Mouse (Mus musculus) thymus, adult 2 months (tissue): ENCODE measurements around the gene Pde6d. TPM values are rescaled to one million over a fixed set of nuclear protein-coding genes. Genes with fewer than 3 reads are reported as not detected.
A peak's percentile ranks its signal among the peaks of the same experiment; 100 is the strongest.

Source experiments
- DNase-seq: peaks from one replicate; pipeline ENCODE4 v3.0.0; 2021
- H3K27ac ChIP-seq: fragments of 200-500 bp; 2 replicates; pipeline ENCODE4 v1.5.1; 2012; ENCODE audit warnings: low read length, control low read depth; ENCODE audit not compliant: control insufficient read depth, insufficient read depth
- H3K27me3 ChIP-seq: fragments of 200-500 bp; 2 replicates; pipeline ENCODE4 v1.6.1; 2012; ENCODE audit warnings: mild to moderate bottlenecking, low read length, moderate library complexity, mixed read lengths; ENCODE audit not compliant: control insufficient read depth, insufficient read depth
- H3K36me3 ChIP-seq: fragments of 200-500 bp; 2 replicates; pipeline ENCODE4 v1.6.1; 2012; ENCODE audit warnings: mild to moderate bottlenecking, low read length, moderate library complexity; ENCODE audit not compliant: control insufficient read depth, insufficient read depth
- H3K4me1 ChIP-seq: fragments of 200-500 bp; replicated peaks from 2 replicates; pipeline ENCODE4 v1.6.1; 2012; ENCODE audit warnings: low read length; ENCODE audit not compliant: control insufficient read depth, insufficient read depth
- H3K4me3 ChIP-seq: fragments of 200-500 bp; 2 replicates; pipeline ENCODE4 v1.5.1; 2012; ENCODE audit warnings: mild to moderate bottlenecking, low read length, control low read depth, moderate library complexity; ENCODE audit not compliant: control insufficient read depth, insufficient read depth
- CTCF ChIP-seq: fragments of 200-500 bp; IDR thresholded peaks from 2 replicates; pipeline ENCODE4 v1.5.1; 2012; ENCODE audit warnings: mild to moderate bottlenecking, control low read depth, low read length, moderate library complexity, borderline replicate concordance; ENCODE audit not compliant: control insufficient read depth, poor library complexity, insufficient read depth; ENCODE audit errors: extremely low read depth
- POLR2A ChIP-seq: fragments of 200-500 bp; IDR thresholded peaks from 2 replicates; pipeline ENCODE4 v1.6.1; 2012; ENCODE audit warnings: mild to moderate bottlenecking, low read length, control low read depth, moderate library complexity; ENCODE audit not compliant: control insufficient read depth, poor library complexity, insufficient read depth; ENCODE audit errors: extremely low read depth
- WGBS: fragments of 180-500 bp; shearing (Covaris S2); methylation state at CpG from one replicate; pipeline ENCODE4 v1.1.7; 2018; 5-methylcytosine and 5-hydroxymethylcytosine counted together
- polyA plus RNA-seq: library from polyadenylated mRNA; depleted of rRNA; stranded (reverse); fragments of >200 nt; gene quantifications from 2 replicates; pipeline ENCODE4 v1.2.3, GENCODE M21; 2012

Pde6d gene
- polyA plus RNA-seq, 1 experiment: 23.4 TPM

DNA sequence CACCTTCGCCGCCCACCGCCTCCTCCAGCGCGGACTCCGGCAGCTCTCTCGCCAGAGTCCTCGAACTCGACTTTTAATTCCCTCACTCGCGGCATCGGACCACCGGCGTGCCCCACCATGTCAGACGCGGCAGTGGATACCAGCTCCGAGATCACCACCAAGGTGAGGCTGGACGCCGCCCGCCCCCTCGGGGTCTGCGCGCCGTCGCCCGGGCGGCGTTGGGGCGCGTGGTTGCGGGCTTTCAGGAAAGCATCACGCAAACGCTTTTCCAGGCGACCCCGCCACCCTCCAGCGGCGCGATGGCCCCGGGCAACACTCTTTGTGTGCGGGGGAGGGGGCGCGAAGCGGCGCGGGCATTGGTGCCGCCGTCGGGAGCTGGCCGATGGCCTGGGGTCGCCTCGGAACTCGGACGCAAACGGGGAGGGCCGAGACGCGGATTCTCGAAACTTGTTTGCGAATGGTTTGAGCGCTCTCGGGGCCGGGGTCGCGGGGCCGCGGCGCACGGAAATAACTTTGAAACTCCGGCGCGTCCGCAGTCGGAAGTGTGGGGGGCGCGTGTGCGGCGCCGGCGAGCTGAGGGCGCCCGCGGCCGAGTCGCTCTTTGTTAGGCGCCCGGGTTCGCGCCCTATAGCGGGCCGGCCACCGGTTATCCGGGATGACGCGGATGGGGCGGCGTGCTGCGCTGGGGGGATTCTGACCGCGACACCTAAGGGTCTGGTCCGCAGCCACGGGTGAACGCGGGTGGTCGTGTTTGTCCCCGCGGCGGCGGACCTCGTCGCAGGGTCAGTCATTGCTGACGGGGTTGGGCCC lies 55.4 kb downstream of the Pde6d start:
- Histone ChIP-seq H3K27ac (peak overlapping the region; percentile 57), H3K36me3 (peaks cover 18% of the 10 kb centered on the region), H3K27me3 (no peaks in the 10 kb centered on the region), H3K4me3 (peak overlapping the region; percentile 67), H3K4me1 (peaks cover 29% of the 10 kb centered on the region)
- peak; percentile 61 for DNase-seq
- TF ChIP-seq POLR2A (peak; percentile 72; the same call in 1 of the 2 replicates), CTCF (peak; percentile 4; the same call in 1 of the 2 replicates)
- under 1% methylated on average over 111 of the region's 111 CpGs for WGBS

DNA sequence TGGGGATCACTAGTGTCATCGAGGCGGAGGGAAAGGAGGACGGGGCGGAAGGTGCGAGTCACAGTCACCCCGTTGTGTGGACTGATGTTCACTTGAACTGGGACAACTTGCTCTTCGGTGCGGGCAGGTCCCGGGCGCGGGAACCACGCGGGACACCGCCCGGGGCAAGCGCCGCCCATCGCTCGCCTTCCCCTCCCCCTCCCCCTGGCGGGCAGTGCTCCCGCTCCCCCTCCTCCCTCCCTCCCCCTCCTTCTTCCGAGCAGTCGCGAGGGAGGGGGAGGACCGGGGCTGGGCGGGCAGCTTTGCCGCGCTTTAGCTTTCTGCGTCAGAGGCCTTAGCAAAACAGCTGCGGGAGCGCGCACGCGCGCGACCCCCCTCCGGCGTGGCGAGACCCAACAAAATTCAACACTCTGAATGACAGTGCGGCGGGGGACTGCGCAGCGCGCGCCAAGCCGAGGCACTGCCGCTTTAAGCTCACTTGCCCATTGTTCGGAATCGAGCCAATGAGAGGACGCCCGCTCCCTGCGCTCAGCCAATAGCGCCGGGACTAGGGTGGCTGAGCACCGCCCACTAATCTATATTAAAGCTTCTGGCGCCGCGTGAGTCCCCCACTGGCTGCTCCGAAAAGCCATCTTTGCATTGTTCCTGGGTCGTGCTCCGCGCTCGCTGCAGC lies 56.2 kb downstream of the Pde6d start, which contains the start of gene Ptma:
Gene Ptma, plus strand, starts transcription at position 611 of the 673 bp plus-strand sequence.
- WGBS: under 1% methylated on average over 61 of the region's 63 CpGs
- H3K27me3 ChIP-seq: no peaks in the 10 kb centered on the region
- H3K27ac ChIP-seq: peak within 1 kb of the TSS; percentile 77
- TF ChIP-seq CTCF (0 out of 2 replicates have a peak, but pooled peaks have one; percentile 37), POLR2A (peak; percentile 75; the same call in 1 of the 2 replicates)
- peak within 1 kb of the TSS; percentile 67 for H3K4me3 ChIP-seq
- H3K4me1 ChIP-seq: peaks cover 31% of the 10 kb centered on the region
- peak; percentile 97 for DNase-seq
- H3K36me3 ChIP-seq: peaks cover 18% of the 10 kb centered on the region

GRCm38 (mm10) chr1:86525499-86526115 lies 56.8 kb downstream of the Pde6d start:
- H3K27ac ChIP-seq: peak overlapping the region; percentile 77
- peak overlapping the region; percentile 50 for H3K4me3 ChIP-seq
- H3K36me3 ChIP-seq: peaks cover 12% of the 10 kb centered on the region
- WGBS: under 1% methylated on average over 44 of the region's 44 CpGs
- 0 out of 2 replicates have a peak, but pooled peaks have one; percentile 35 for TF ChIP-seq POLR2A
- peak; percentile 87; the same call in 1 of the 2 replicates for TF ChIP-seq CTCF
- H3K27me3 ChIP-seq: no peaks in the 10 kb centered on the region
- H3K4me1 ChIP-seq: peaks cover 33% of the 10 kb centered on the region
- DNase-seq: peak; percentile 74

- DNase-seq: peak; percentile 99
- peak overlapping the region; percentile 50 for H3K4me3 ChIP-seq
- H3K36me3 ChIP-seq: peaks cover 10% of the 10 kb centered on the region
- peak overlapping the region; percentile 77 for H3K27ac ChIP-seq
- TF ChIP-seq POLR2A: peak; percentile 61; the same call in 1 of the 2 replicates
- no peak; the same call in 1 of the 2 replicates for TF ChIP-seq CTCF
- WGBS: 13% methylated on average over 53 of the region's 53 CpGs
- H3K27me3 ChIP-seq: no peaks in the 10 kb centered on the region
- H3K4me1 ChIP-seq: peaks cover 37% of the 10 kb centered on the region
These were observed 57.6 kb downstream of the Pde6d start for GRCm38 (mm10) chr1:86524619-86525498.

GRCm38 (mm10) chr1:86523776-86524618 lies 58.4 kb downstream of the Pde6d start:
- Histone ChIP-seq H3K27ac (no peak overlapping the region), H3K4me1 (peaks cover 32% of the 10 kb centered on the region), H3K27me3 (no peaks in the 10 kb centered on the region), H3K4me3 (no peak overlapping the region), H3K36me3 (peaks cover 4% of the 10 kb centered on the region; the same call in 1 of the 2 replicates)
- WGBS: 72% methylated on average over 8 of the region's 8 CpGs
- TF ChIP-seq CTCF: no peak
- TF ChIP-seq POLR2A: no peak
- DNase-seq: no peak
